Mouse (Mus musculus) frontal cortex, adult (tissue): ENCODE measurements around the gene Cbfa2t3.

ENCODE experiments used
- ATAC-seq: cut with Nextera tagmentation; 2 replicates; pipeline ENCODE4 v1.9.2; 2017; ENCODE audit warnings: mild to moderate bottlenecking, moderate library complexity, mixed read lengths; ENCODE audit not compliant: low TSS enrichment

Cbfa2t3 gene

GRCm38 (mm10) chr8:122699005-122699492 is at the start of gene Cbfa2t3:
Gene Cbfa2t3, minus strand, starts transcription at chr8:122699109.
- no peak for ATAC-seq

GRCm38 (mm10) chr8:122747825-122748224 is 48.9 kb upstream of the Cbfa2t3 start:
- no peak for ATAC-seq

- no peak for ATAC-seq
Measured at GRCm38 (mm10) chr8:122746439-122746838, 47.5 kb upstream of the Cbfa2t3 start.

- ATAC-seq, result 0 out of 2 replicates have a peak, but pooled peaks have one; percentile 15
Measured at GRCm38 (mm10) chr8:122745750-122746275, 46.9 kb upstream of the Cbfa2t3 start.

- ATAC-seq, result no peak
Measured at GRCm38 (mm10) chr8:122745022-122745749, 46.3 kb upstream of the Cbfa2t3 start.

- ATAC-seq, result no peak
Measured at GRCm38 (mm10) chr8:122742471-122742870, 43.6 kb upstream of the Cbfa2t3 start.

- no peak for ATAC-seq
Measured at GRCm38 (mm10) chr8:122739102-122739725, 40.3 kb upstream of the Cbfa2t3 start.

GRCm38 (mm10) chr8:122737886-122738285 is 39.0 kb upstream of the Cbfa2t3 start:
- no peak for ATAC-seq

- ATAC-seq, result no peak
Measured at GRCm38 (mm10) chr8:122737071-122737470, 38.2 kb upstream of the Cbfa2t3 start.

GRCm38 (mm10) chr8:122736623-122737022 is 37.7 kb upstream of the Cbfa2t3 start:
- no peak for ATAC-seq

GRCm38 (mm10) chr8:122735542-122736473 is 36.9 kb upstream of the Cbfa2t3 start:
- ATAC-seq, result no peak

- ATAC-seq, result no peak
Measured at GRCm38 (mm10) chr8:122735110-122735509, 36.2 kb upstream of the Cbfa2t3 start.

GRCm38 (mm10) chr8:122728630-122729029 is 29.7 kb upstream of the Cbfa2t3 start:
- no peak for ATAC-seq

- ATAC-seq, result no peak
Measured at GRCm38 (mm10) chr8:122727412-122727811, 28.5 kb upstream of the Cbfa2t3 start.

- no peak for ATAC-seq
Measured at GRCm38 (mm10) chr8:122726789-122727188, 27.9 kb upstream of the Cbfa2t3 start.

- ATAC-seq, result no peak
Measured at GRCm38 (mm10) chr8:122725187-122725586, 26.3 kb upstream of the Cbfa2t3 start.

GRCm38 (mm10) chr8:122720811-122721640 is 22.1 kb upstream of the Cbfa2t3 start:
- ATAC-seq, result peak; percentile 25; the same call in 1 of the 2 replicates

- ATAC-seq, result 0 out of 2 replicates have a peak, but pooled peaks have one; percentile 22
Measured at GRCm38 (mm10) chr8:122720070-122720729, 21.3 kb upstream of the Cbfa2t3 start.

GRCm38 (mm10) chr8:122719500-122720065 is 20.7 kb upstream of the Cbfa2t3 start:
- ATAC-seq, result no peak
